Mouse (Mus musculus) liver, adult (tissue): ENCODE measurements around the gene Lamb2.

Experiments used
- GATA4 ChIP-seq: IDR thresholded peaks from 2 replicates; pipeline ENCODE4 v1.6.1; 2014; ENCODE audit warnings: mild to moderate bottlenecking, low read length; ENCODE audit not compliant: insufficient replicate concordance

The Lamb2 gene

GRCm38 (mm10) chr9:108494905-108495304 lies 15.4 kb downstream of the Lamb2 start:
- TF ChIP-seq GATA4 = no peak

GRCm38 (mm10) chr9:108499231-108499630 lies 19.7 kb downstream of the Lamb2 start:
- TF ChIP-seq GATA4 = no peak

- TF ChIP-seq GATA4 = no peak
Measured at GRCm38 (mm10) chr9:108499943-108500342, 20.4 kb downstream of the Lamb2 start.

- no peak for TF ChIP-seq GATA4
Measured at GRCm38 (mm10) chr9:108506901-108507300, 27.4 kb downstream of the Lamb2 start.

- no peak for TF ChIP-seq GATA4
Measured at GRCm38 (mm10) chr9:108507619-108508434, 28.3 kb downstream of the Lamb2 start, which contains the start of gene Qars. Gene Qars, plus strand, starts transcription at chr9:108507706.

GRCm38 (mm10) chr9:108508776-108509175 lies 29.2 kb downstream of the Lamb2 start:
- no peak for TF ChIP-seq GATA4

GRCm38 (mm10) chr9:108516380-108517251 lies 37.1 kb downstream of the Lamb2 start, which contains the start of gene Qrich1:
Gene Qrich1, plus strand, starts transcription at chr9:108516806.
- no peak for TF ChIP-seq GATA4

GRCm38 (mm10) chr9:108517253-108517930 lies 37.9 kb downstream of the Lamb2 start:
- TF ChIP-seq GATA4 = no peak

- TF ChIP-seq GATA4 = no peak
Measured at GRCm38 (mm10) chr9:108517931-108518332, 38.4 kb downstream of the Lamb2 start.

GRCm38 (mm10) chr9:108521604-108522003 lies 42.1 kb downstream of the Lamb2 start:
- TF ChIP-seq GATA4 = no peak

- no peak for TF ChIP-seq GATA4
Measured at GRCm38 (mm10) chr9:108523341-108523740, 43.8 kb downstream of the Lamb2 start.

GRCm38 (mm10) chr9:108525400-108525799 lies 45.9 kb downstream of the Lamb2 start:
- TF ChIP-seq GATA4 = no peak

- TF ChIP-seq GATA4 = no peak
Measured at GRCm38 (mm10) chr9:108530954-108531353, 51.4 kb downstream of the Lamb2 start.

GRCm38 (mm10) chr9:108531496-108531895 lies 52.0 kb downstream of the Lamb2 start:
- no peak for TF ChIP-seq GATA4
